Mouse (Mus musculus) CH12.LX (cell line): ENCODE measurements around the gene Ppp1r1a. TPM values are rescaled to one million over a fixed set of nuclear protein-coding genes. Genes with fewer than 3 reads are reported as not detected.

Experiments used
- polyA plus RNA-seq: library from polyadenylated mRNA; unstranded; fragments of >175 nt; gene quantifications from 2 replicates; pipeline ENCODE4 v1.2.1, GENCODE M21; 2012; ENCODE audit warnings: low read depth; ENCODE audit not compliant: insufficient read length
- total RNA-seq, 2 experiments: library from RNA; depleted of rRNA; stranded (reverse); fragments of 300-350 nt in 1 of 2; fragments of >200 nt in 1 of 2; gene quantifications; 2 replicates each; pipeline ENCODE4 v1.2.3; 2012 to 2014

Ppp1r1a gene
- total and polyA plus RNA-seq, 3 experiments = 0.59 TPM; not detected in 2

Other genes with a start within 250 kb of the Ppp1r1a start
- gene Gpr84, start 227.4 kb downstream of the Ppp1r1a start, total RNA-seq (2012; rRNA removed) = 0.25 and 0.42 TPM in 2 replicates
- gene Gpr84, start 227.4 kb downstream of the Ppp1r1a start, total RNA-seq (2014; rRNA removed) = 0.26 and 0.66 TPM in 2 replicates
- gene Gpr84, start 227.4 kb downstream of the Ppp1r1a start, polyA plus RNA-seq = 0.79 and 1.4 TPM in 2 replicates
- gene Zfp385a, start 197.9 kb downstream of the Ppp1r1a start, total RNA-seq (2012; rRNA removed) = 2.7 and 3.1 TPM in 2 replicates
- 1.0 and 1.2 TPM in 2 replicates for gene Zfp385a, start 197.9 kb downstream of the Ppp1r1a start, total RNA-seq (2014; rRNA removed)
- gene Zfp385a, start 197.9 kb downstream of the Ppp1r1a start, polyA plus RNA-seq = 45.2 and 59.9 TPM in 2 replicates
- 0.17 and 0.21 TPM in 2 replicates for gene Itga5, start 171.2 kb downstream of the Ppp1r1a start, total RNA-seq (2012; rRNA removed)
- gene Itga5, start 171.2 kb downstream of the Ppp1r1a start, total RNA-seq (2014; rRNA removed) = 0.07 and 0.28 TPM in 2 replicates
- 1.6 and 1.8 TPM in 2 replicates for gene Itga5, start 171.2 kb downstream of the Ppp1r1a start, polyA plus RNA-seq
- gene Gtsf1, start 107.5 kb downstream of the Ppp1r1a start, total RNA-seq (2012; rRNA removed) = 0.21 TPM in 1 of 2 replicates, not detected in the other
- gene Gtsf1, start 107.5 kb downstream of the Ppp1r1a start, total RNA-seq (2014; rRNA removed) = not detected in 2 replicates
- not detected in 2 replicates for gene Gtsf1, start 107.5 kb downstream of the Ppp1r1a start, polyA plus RNA-seq
- not detected in 2 replicates for gene Gtsf2, start 89.5 kb downstream of the Ppp1r1a start, total RNA-seq (2012; rRNA removed)
- gene Gtsf2, start 89.5 kb downstream of the Ppp1r1a start, total RNA-seq (2014; rRNA removed) = not detected in 2 replicates
- gene Gtsf2, start 89.5 kb downstream of the Ppp1r1a start, polyA plus RNA-seq = not detected in 2 replicates
- 58.5 and 68.6 TPM in 2 replicates for gene Nckap1l, start 84.2 kb downstream of the Ppp1r1a start, total RNA-seq (2012; rRNA removed)
- gene Nckap1l, start 84.2 kb downstream of the Ppp1r1a start, total RNA-seq (2014; rRNA removed) = 77.7 and 78.2 TPM in 2 replicates
- gene Nckap1l, start 84.2 kb downstream of the Ppp1r1a start, polyA plus RNA-seq = 102 and 109 TPM in 2 replicates
- 15.0 and 16.3 TPM in 2 replicates for gene Pde1b, start 35.0 kb downstream of the Ppp1r1a start, total RNA-seq (2012; rRNA removed)
- gene Pde1b, start 35.0 kb downstream of the Ppp1r1a start, total RNA-seq (2014; rRNA removed) = 14.2 and 19.2 TPM in 2 replicates
- gene Pde1b, start 35.0 kb downstream of the Ppp1r1a start, polyA plus RNA-seq = 31.9 and 36.7 TPM in 2 replicates
- not detected in 2 replicates for gene Glycam1, start 27.1 kb upstream of the Ppp1r1a start, total RNA-seq (2012; rRNA removed)
- not detected in 2 replicates for gene Glycam1, start 27.1 kb upstream of the Ppp1r1a start, total RNA-seq (2014; rRNA removed)
- gene Glycam1, start 27.1 kb upstream of the Ppp1r1a start, polyA plus RNA-seq = not detected in 2 replicates
- gene Mucl1, start 217.5 kb upstream of the Ppp1r1a start, total RNA-seq (2012; rRNA removed) = not detected in 2 replicates
- gene Mucl1, start 217.5 kb upstream of the Ppp1r1a start, total RNA-seq (2014; rRNA removed) = not detected in 2 replicates
- not detected in 2 replicates for gene Mucl1, start 217.5 kb upstream of the Ppp1r1a start, polyA plus RNA-seq